Mouse (Mus musculus) embryonic facial prominence, embryonic 11.5 days (tissue): ENCODE data around the gene Snap47. TPM values are rescaled to one million over a fixed set of nuclear protein-coding genes. Genes with fewer than 3 reads are reported as not detected.

Experiments
- ATAC-seq: fragments of 200-750 bp; cut with Nextera tagmentation; replicated peaks from 2 replicates; pipeline ENCODE4 v1.8.0; 2017; ENCODE audit warnings: low read depth; ENCODE audit not compliant: insufficient number of reproducible peaks, low FRiP score, low TSS enrichment
- DNase-seq: peaks from one replicate; pipeline ENCODE4 v3.0.0-alpha.2; 2015; ENCODE audit warnings: low spot score
- H3K27ac ChIP-seq: fragments of 300-500 bp; sonication (generic); replicated peaks from 2 replicates; pipeline ENCODE4 v1.5.1; 2014; ENCODE audit warnings: mild to moderate bottlenecking, low read depth, low read length, control low read depth
- H3K27me3 ChIP-seq: fragments of 300-500 bp; sonication (generic); 2 replicates; pipeline ENCODE4 v1.6.1; 2014; ENCODE audit warnings: mild to moderate bottlenecking, low read length, moderate library complexity, mixed read lengths; ENCODE audit not compliant: control insufficient read depth, insufficient read depth
- H3K36me3 ChIP-seq: fragments of 300-500 bp; sonication (generic); replicated peaks from 2 replicates; pipeline ENCODE4 v1.6.1; 2014; ENCODE audit warnings: low read depth, mild to moderate bottlenecking, low read length, moderate library complexity, mixed read lengths; ENCODE audit not compliant: control insufficient read depth, insufficient read depth
- H3K4me1 ChIP-seq: fragments of 300-500 bp; sonication (generic); 2 replicates; pipeline ENCODE4 v1.6.1; 2014; ENCODE audit warnings: low read length, mixed read lengths; ENCODE audit not compliant: control insufficient read depth, insufficient read depth
- H3K4me2 ChIP-seq: fragments of 300-500 bp; sonication (generic); 2 replicates; pipeline ENCODE4 v1.6.1; 2014; ENCODE audit warnings: low read depth, mild to moderate bottlenecking, control low read depth, low read length, moderate library complexity
- H3K4me3 ChIP-seq: fragments of 300-500 bp; sonication (generic); 2 replicates; pipeline ENCODE4 v1.5.1; 2014; ENCODE audit warnings: low read depth, low read length, control low read depth
- H3K9ac ChIP-seq: fragments of 300-500 bp; sonication (generic); replicated peaks from 2 replicates; pipeline ENCODE4 v1.6.1; 2014; ENCODE audit warnings: mild to moderate bottlenecking, control low read depth, low read length
- H3K9me3 ChIP-seq: fragments of 300-500 bp; sonication (generic); replicated peaks from 2 replicates; pipeline ENCODE4 v1.6.1; 2016; ENCODE audit warnings: mild to moderate bottlenecking, low read length, inconsistent platforms, mixed read lengths; ENCODE audit not compliant: control insufficient read depth
- WGBS: fragments of 180-500 bp; shearing (Covaris S2); extraction: QIAGEN DNeasy Blood & Tissue Kit; methylation state at CpG from one replicate; pipeline ENCODE4 v1.1.7; 2014; 5-methylcytosine and 5-hydroxymethylcytosine counted together
- polyA plus RNA-seq: library from polyadenylated mRNA; unstranded; fragments of >200 nt; fragmentation: Nextera tagmentation; extraction: Ambion mirVana; gene quantifications from 2 replicates; pipeline ENCODE4 v1.2.1, GENCODE M21; 2014

The Snap47 gene
- polyA plus RNA-seq, 1 experiment from 2014 or later = 177 TPM

- Histone ChIP-seq H3K36me3 (no peaks in the 10 kb centered on the region; the same call in 1 of the 2 replicates), H3K4me2 (no peak overlapping the region), H3K9me3 (no peaks in the 10 kb centered on the region), H3K4me3 (no peak overlapping the region), H3K27ac (no peak overlapping the region), H3K4me1 (no peaks in the 10 kb centered on the region), H3K27me3 (no peaks in the 10 kb centered on the region), H3K9ac (no peak overlapping the region)
- DNase-seq (no peak), ATAC-seq (no peak)
- 86% methylated on average over 8 of the region's 8 CpGs for WGBS
Observed at GRCm38 (mm10) chr11:59421436-59421835, 29.6 kb downstream of the Snap47 start.

- Histone ChIP-seq H3K9ac (no peak overlapping the region), H3K4me2 (no peak overlapping the region), H3K4me1 (no peaks in the 10 kb centered on the region), H3K36me3 (no peaks in the 10 kb centered on the region), H3K4me3 (no peak overlapping the region), H3K27ac (no peak overlapping the region), H3K9me3 (no peaks in the 10 kb centered on the region), H3K27me3 (no peaks in the 10 kb centered on the region)
- ATAC-seq (no peak), DNase-seq (peak; percentile 6)
- 69% methylated on average over 5 of the region's 5 CpGs for WGBS
Observed at GRCm38 (mm10) chr11:59418708-59419107, 32.3 kb downstream of the Snap47 start.

- no peak overlapping the region for H3K4me3 ChIP-seq
- H3K9me3 ChIP-seq = no peaks in the 10 kb centered on the region
- no peaks in the 10 kb centered on the region for H3K27me3 ChIP-seq
- no peak overlapping the region for H3K27ac ChIP-seq
- H3K4me1 ChIP-seq = no peaks in the 10 kb centered on the region
- H3K36me3 ChIP-seq = no peaks in the 10 kb centered on the region; the same call in 1 of the 2 replicates
- peak; percentile 27 for DNase-seq
- 81% methylated on average over 13 of the region's 13 CpGs for WGBS
- ATAC-seq = no peak
- no peak overlapping the region for H3K4me2 ChIP-seq
- no peak overlapping the region for H3K9ac ChIP-seq
Observed at GRCm38 (mm10) chr11:59412999-59413863, 37.8 kb downstream of the Snap47 start.

GRCm38 (mm10) chr11:59412058-59412457 is 38.9 kb downstream of the Snap47 start:
- ATAC-seq = no peak
- 61% methylated on average over 6 of the region's 6 CpGs for WGBS
- Histone ChIP-seq H3K4me3 (no peak overlapping the region), H3K9me3 (no peaks in the 10 kb centered on the region), H3K9ac (no peak overlapping the region), H3K27ac (no peak overlapping the region), H3K4me2 (no peak overlapping the region), H3K27me3 (no peaks in the 10 kb centered on the region), H3K4me1 (no peaks in the 10 kb centered on the region), H3K36me3 (no peaks in the 10 kb centered on the region; the same call in 1 of the 2 replicates)
- no peak for DNase-seq

GRCm38 (mm10) chr11:59410851-59411250 is 40.1 kb downstream of the Snap47 start:
- Histone ChIP-seq H3K4me2 (no peak overlapping the region), H3K27me3 (no peaks in the 10 kb centered on the region), H3K9ac (no peak overlapping the region), H3K4me3 (no peak overlapping the region), H3K4me1 (no peaks in the 10 kb centered on the region), H3K9me3 (no peaks in the 10 kb centered on the region), H3K27ac (no peak overlapping the region), H3K36me3 (no peaks in the 10 kb centered on the region; the same call in 1 of the 2 replicates)
- WGBS = 80% methylated on average over 2 of the region's 2 CpGs
- ATAC-seq (no peak), DNase-seq (no peak)

- WGBS = 82% methylated on average over 1 of the region's 1 CpGs
- H3K27me3 ChIP-seq = no peaks in the 10 kb centered on the region
Observed at GRCm38 (mm10) chr11:59405761-59406160, 45.2 kb downstream of the Snap47 start.

GRCm38 (mm10) chr11:59400876-59401275 is 50.1 kb downstream of the Snap47 start:
- H3K27me3 ChIP-seq = no peaks in the 10 kb centered on the region
- H3K36me3 ChIP-seq = no peaks in the 10 kb centered on the region
- H3K9me3 ChIP-seq = no peaks in the 10 kb centered on the region
- DNase-seq (no peak), ATAC-seq (no peak)
- no peak overlapping the region for H3K9ac ChIP-seq
- WGBS = 84% methylated on average over 2 of the region's 2 CpGs
- H3K27ac ChIP-seq = no peak overlapping the region
- no peaks in the 10 kb centered on the region; the same call in 1 of the 2 replicates for H3K4me1 ChIP-seq
- no peak overlapping the region for H3K4me3 ChIP-seq
- no peak overlapping the region for H3K4me2 ChIP-seq

More at GRCm38 (mm10) chr11:59405761-59406160, 45.2 kb downstream of the Snap47 start:
- Histone ChIP-seq H3K9me3 (no peaks in the 10 kb centered on the region), H3K4me1 (no peaks in the 10 kb centered on the region), H3K9ac (no peak overlapping the region), H3K4me3 (no peak overlapping the region), H3K36me3 (no peaks in the 10 kb centered on the region; the same call in 1 of the 2 replicates), H3K27ac (no peak overlapping the region), H3K4me2 (no peak overlapping the region)
- DNase-seq = no peak
- no peak; the same call in 1 of the 2 replicates for ATAC-seq

- no peaks in the 10 kb centered on the region for H3K27me3 ChIP-seq
- no peak overlapping the region; the same call in 1 of the 2 replicates for H3K4me2 ChIP-seq
- no peaks in the 10 kb centered on the region; the same call in 1 of the 2 replicates for H3K4me1 ChIP-seq
- peak; percentile 73 for DNase-seq
- no peak overlapping the region for H3K4me3 ChIP-seq
- H3K36me3 ChIP-seq = no peaks in the 10 kb centered on the region
- no peak overlapping the region; the same call in 1 of the 2 replicates for H3K9ac ChIP-seq
- peak overlapping the region; percentile 79 for H3K27ac ChIP-seq
- no peaks in the 10 kb centered on the region for H3K9me3 ChIP-seq
- ATAC-seq = peak; percentile 15; the same call in 1 of the 2 replicates
- 54% methylated on average over 8 of the region's 8 CpGs for WGBS
Observed at GRCm38 (mm10) chr11:59399830-59400229, 51.2 kb downstream of the Snap47 start.
